Mouse (Mus musculus) stomach, embryonic 15.5 days (tissue): ENCODE measurements around the gene Cidec. TPM values are rescaled to one million over a fixed set of nuclear protein-coding genes. Genes with fewer than 3 reads are reported as not detected.

Experiments used
- ATAC-seq: fragments of 200-750 bp; cut with Nextera tagmentation; 2 replicates; pipeline ENCODE4 v1.8.0; 2017; ENCODE audit warnings: low read depth, moderate number of reproducible peaks, moderate TSS enrichment; ENCODE audit not compliant: insufficient read depth, low FRiP score
- H3K27ac ChIP-seq: fragments of 300-500 bp; sonication (generic); 2 replicates; pipeline ENCODE4 v1.5.1; 2015; ENCODE audit warnings: mild to moderate bottlenecking, inconsistent platforms
- H3K27me3 ChIP-seq: fragments of 300-500 bp; sonication (generic); replicated peaks from 2 replicates; pipeline ENCODE4 v1.6.1; 2015; ENCODE audit warnings: inconsistent platforms
- H3K36me3 ChIP-seq: fragments of 300-500 bp; sonication (generic); 2 replicates; pipeline ENCODE4 v1.6.1; 2015; ENCODE audit warnings: inconsistent platforms
- H3K4me1 ChIP-seq: fragments of 300-500 bp; sonication (generic); 2 replicates; pipeline ENCODE4 v1.6.1; 2015; ENCODE audit warnings: inconsistent platforms
- H3K4me2 ChIP-seq: fragments of 300-500 bp; sonication (generic); 2 replicates; pipeline ENCODE4 v1.6.1; 2015; ENCODE audit warnings: mild to moderate bottlenecking, inconsistent platforms
- H3K4me3 ChIP-seq: fragments of 300-500 bp; sonication (generic); replicated peaks from 2 replicates; pipeline ENCODE4 v1.5.1; 2015; ENCODE audit warnings: inconsistent platforms
- H3K9ac ChIP-seq: fragments of 300-500 bp; sonication (generic); 2 replicates; pipeline ENCODE4 v1.6.1; 2015; ENCODE audit warnings: inconsistent platforms
- H3K9me3 ChIP-seq: fragments of 300-500 bp; sonication (generic); 2 replicates; pipeline ENCODE4 v1.6.1; 2016; ENCODE audit warnings: inconsistent platforms
- WGBS: fragments of 180-500 bp; shearing (Covaris S2); methylation state at CpG from one replicate; pipeline ENCODE4 v1.1.7; 2015; 5-methylcytosine and 5-hydroxymethylcytosine counted together
- polyA plus RNA-seq: library from polyadenylated mRNA; unstranded; fragments of >200 nt; fragmentation: Nextera tagmentation; extraction: Ambion mirVana; gene quantifications from 2 replicates; pipeline ENCODE4 v1.2.1, GENCODE M21; 2015

Cidec gene
- polyA plus RNA-seq: 2.3 and 3.8 TPM in 2 replicates

DNA sequence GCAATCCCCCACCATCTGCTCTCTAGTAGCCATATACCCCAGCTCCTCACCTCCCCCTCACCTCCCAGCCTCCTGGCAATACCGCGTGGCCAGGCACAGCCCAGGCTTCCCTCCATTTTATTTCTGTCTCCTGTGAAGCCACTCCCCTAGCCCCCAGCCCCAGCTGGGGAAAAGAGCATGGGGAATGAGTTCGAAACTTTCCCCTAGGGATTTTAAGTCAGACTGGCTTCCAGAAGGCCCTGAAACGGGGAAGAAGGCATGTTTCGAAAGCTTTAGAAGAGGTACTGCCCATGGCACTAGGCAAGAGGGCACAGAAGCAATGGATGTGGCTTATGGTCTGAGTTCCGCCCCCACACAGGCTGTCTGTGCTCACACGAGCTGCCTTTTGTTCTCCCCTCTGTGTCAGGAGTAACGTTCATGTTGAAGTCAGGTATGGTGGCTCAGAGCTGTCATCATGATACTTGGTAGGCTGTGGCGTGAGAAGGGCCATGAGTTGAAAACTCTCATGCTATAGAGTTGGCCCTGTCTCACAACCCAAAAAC is at the start of gene Cidec:
Gene Cidec (minus strand): TSS at position 97 of the 542 bp plus-strand sequence.
- Histone ChIP-seq H3K36me3 (no peaks in the 10 kb centered on the region), H3K27me3 (no peaks in the 10 kb centered on the region), H3K4me2 (no peak within 1 kb of the TSS), H3K4me3 (no peak within 1 kb of the TSS), H3K9ac (no peak within 1 kb of the TSS), H3K9me3 (no peaks in the 10 kb centered on the region), H3K27ac (no peak within 1 kb of the TSS), H3K4me1 (no peaks in the 10 kb centered on the region)
- WGBS: 80% methylated on average over 9 of the region's 9 CpGs
- ATAC-seq: no peak

- H3K4me1 ChIP-seq: peaks cover 15% of the 10 kb centered on the region
- H3K4me3 ChIP-seq: peak overlapping the region; percentile 55
- peaks cover 23% of the 10 kb centered on the region; the same call in 1 of the 2 replicates for H3K27me3 ChIP-seq
- peak overlapping the region; percentile 78 for H3K27ac ChIP-seq
- H3K36me3 ChIP-seq: no peaks in the 10 kb centered on the region
- H3K9me3 ChIP-seq: no peaks in the 10 kb centered on the region
- 9% methylated on average over 10 of the region's 10 CpGs for WGBS
- H3K4me2 ChIP-seq: peak overlapping the region; percentile 89
- peak overlapping the region; percentile 35 for H3K9ac ChIP-seq
- peak; percentile 20; the same call in 1 of the 2 replicates for ATAC-seq
Observed at GRCm38 (mm10) chr6:113483729-113484128, 48.2 kb upstream of the Cidec start.

DNA sequence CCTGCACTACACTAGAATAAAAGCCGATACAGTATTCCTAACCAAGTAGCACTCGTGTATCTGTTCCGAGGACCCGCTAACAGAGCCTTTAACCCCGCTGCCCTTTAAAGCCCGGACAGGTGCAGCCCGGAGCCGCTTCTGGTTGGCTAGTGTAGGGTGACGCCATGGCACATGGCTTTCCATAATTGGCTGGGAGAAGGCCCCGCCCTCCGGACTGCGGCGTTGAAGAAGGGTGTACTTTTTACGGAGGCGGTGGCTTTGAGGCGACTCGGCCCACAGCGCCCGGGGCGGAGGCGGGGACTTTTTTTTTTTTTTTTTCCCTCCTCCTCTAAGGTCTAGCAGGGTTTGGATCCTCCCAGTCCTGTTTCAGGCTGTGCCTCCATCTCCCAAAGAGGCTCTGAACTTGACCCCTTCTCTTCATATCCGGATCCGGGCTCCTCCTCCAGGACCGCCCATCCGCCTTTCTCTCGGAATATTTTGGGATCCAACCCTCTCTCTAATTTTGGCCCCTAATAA is 47.6 kb upstream of the Cidec start, which contains the start of gene Creld1:
Gene Creld1 (plus strand): TSS at position 198 of the 516 bp plus-strand sequence.
- WGBS: under 1% methylated on average over 26 of the region's 26 CpGs
- Histone ChIP-seq H3K27ac (peak within 1 kb of the TSS; percentile 80), H3K4me2 (peak within 1 kb of the TSS; percentile 89), H3K36me3 (no peaks in the 10 kb centered on the region), H3K4me3 (peak within 1 kb of the TSS; percentile 55), H3K4me1 (peaks cover 15% of the 10 kb centered on the region), H3K27me3 (peaks cover 23% of the 10 kb centered on the region; the same call in 1 of the 2 replicates), H3K9me3 (no peaks in the 10 kb centered on the region), H3K9ac (peak within 1 kb of the TSS; percentile 44)
- peak; percentile 96 for ATAC-seq

- Histone ChIP-seq H3K9ac (peak overlapping the region; percentile 44), H3K27me3 (peaks cover 23% of the 10 kb centered on the region; the same call in 1 of the 2 replicates), H3K27ac (peak overlapping the region; percentile 80), H3K4me3 (peak overlapping the region; percentile 55), H3K36me3 (no peaks in the 10 kb centered on the region), H3K4me2 (peak overlapping the region; percentile 89), H3K4me1 (peaks cover 15% of the 10 kb centered on the region), H3K9me3 (no peaks in the 10 kb centered on the region)
- 2% methylated on average over 65 of the region's 65 CpGs for WGBS
- ATAC-seq: peak; percentile 24
Observed at GRCm38 (mm10) chr6:113482477-113483099, 47.0 kb upstream of the Cidec start.

- Histone ChIP-seq H3K36me3 (no peaks in the 10 kb centered on the region), H3K4me3 (no peak overlapping the region), H3K4me1 (peaks cover 15% of the 10 kb centered on the region), H3K4me2 (no peak overlapping the region), H3K9me3 (no peaks in the 10 kb centered on the region), H3K27ac (peak overlapping the region; percentile 35; the same call in 1 of the 2 replicates), H3K27me3 (peaks cover 23% of the 10 kb centered on the region; the same call in 1 of the 2 replicates), H3K9ac (no peak overlapping the region)
- ATAC-seq: no peak
- 56% methylated on average over 18 of the region's 18 CpGs for WGBS
Observed at GRCm38 (mm10) chr6:113480555-113481373, 45.2 kb upstream of the Cidec start.

- Histone ChIP-seq H3K4me1 (peaks cover 13% of the 10 kb centered on the region), H3K27ac (no peak overlapping the region), H3K9ac (no peak overlapping the region), H3K36me3 (no peaks in the 10 kb centered on the region), H3K4me2 (no peak overlapping the region), H3K27me3 (peaks cover 23% of the 10 kb centered on the region; the same call in 1 of the 2 replicates), H3K9me3 (no peaks in the 10 kb centered on the region), H3K4me3 (no peak overlapping the region)
- WGBS: 77% methylated on average over 10 of the region's 10 CpGs
- no peak for ATAC-seq
Observed at GRCm38 (mm10) chr6:113478906-113479305, 43.3 kb upstream of the Cidec start.

DNA sequence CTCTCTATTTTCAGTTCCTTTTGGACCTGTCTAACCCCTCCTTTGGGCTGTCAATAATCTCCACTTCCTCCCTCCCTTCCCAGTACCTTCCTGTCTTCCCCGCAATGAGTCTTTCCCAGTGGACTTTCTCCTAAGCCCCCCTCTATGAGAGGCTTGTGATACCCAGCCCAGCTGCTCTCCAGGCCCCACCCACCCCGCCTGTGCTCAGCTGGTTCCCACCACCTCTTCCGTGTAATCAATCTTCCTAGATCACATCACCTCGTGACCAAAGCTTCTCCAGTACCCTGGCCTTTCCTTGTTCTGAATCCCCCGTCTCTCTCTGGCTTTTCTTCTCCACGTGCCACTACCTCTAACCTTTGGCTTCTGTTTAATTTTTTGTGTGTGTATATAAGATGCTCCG is 41.8 kb upstream of the Cidec start:
- Histone ChIP-seq H3K27ac (no peak overlapping the region), H3K4me2 (no peak overlapping the region), H3K9ac (no peak overlapping the region), H3K27me3 (peaks cover 19% of the 10 kb centered on the region; the same call in 1 of the 2 replicates), H3K4me3 (no peak overlapping the region), H3K9me3 (no peaks in the 10 kb centered on the region), H3K4me1 (peaks cover 2% of the 10 kb centered on the region; the same call in 1 of the 2 replicates), H3K36me3 (no peaks in the 10 kb centered on the region)
- ATAC-seq: no peak
- 17% methylated on average over 7 of the region's 7 CpGs for WGBS

DNA sequence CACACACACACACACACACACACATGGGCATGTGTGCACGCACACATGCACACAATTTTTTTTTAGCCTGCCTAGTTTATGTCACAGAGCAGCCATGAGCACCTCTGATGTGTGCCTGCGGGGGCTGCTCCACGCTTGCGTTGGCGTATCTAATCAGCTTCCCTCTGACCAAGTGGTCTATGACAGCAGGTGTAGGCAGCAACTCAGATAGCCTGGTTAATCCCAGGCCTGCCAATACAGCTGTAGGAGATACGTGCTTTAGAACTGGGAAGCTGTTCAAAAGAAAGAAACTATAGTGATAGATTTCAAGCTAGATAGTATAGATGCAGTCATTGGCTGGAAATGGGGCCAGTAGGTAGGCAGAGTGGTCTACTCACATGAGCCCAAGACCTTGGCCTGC is 38.2 kb upstream of the Cidec start:
- Histone ChIP-seq H3K4me1 (peaks cover 23% of the 10 kb centered on the region), H3K27me3 (peaks cover 5% of the 10 kb centered on the region; the same call in 1 of the 2 replicates), H3K9me3 (no peaks in the 10 kb centered on the region), H3K27ac (no peak overlapping the region), H3K4me3 (no peak overlapping the region), H3K9ac (no peak overlapping the region), H3K36me3 (no peaks in the 10 kb centered on the region), H3K4me2 (no peak overlapping the region)
- WGBS: 82% methylated on average over 6 of the region's 6 CpGs
- ATAC-seq: no peak

GRCm38 (mm10) chr6:113473246-113473645 is 37.7 kb upstream of the Cidec start:
- no peak for ATAC-seq

DNA sequence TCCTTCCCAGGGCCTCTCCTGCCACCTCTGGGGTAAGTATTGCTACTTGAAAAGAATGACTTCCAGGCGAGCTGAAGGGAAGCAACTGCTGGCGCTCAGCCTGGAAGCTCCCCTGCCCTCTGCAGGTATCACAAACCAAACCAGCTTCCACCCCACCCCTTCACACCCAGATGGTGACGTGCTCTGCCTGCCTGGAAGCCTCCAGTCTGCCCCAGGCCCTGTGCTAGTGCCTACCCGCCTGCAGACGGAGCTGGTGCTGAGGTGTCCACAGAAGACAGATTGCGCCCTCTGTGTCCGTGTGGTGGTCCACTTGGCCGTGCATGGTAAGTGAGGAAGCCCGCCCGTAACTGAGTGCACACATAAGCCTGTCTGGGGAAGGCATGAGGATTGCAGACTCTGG is 36.5 kb upstream of the Cidec start:
- 61% methylated on average over 10 of the region's 10 CpGs for WGBS
- H3K27me3 ChIP-seq: peaks cover 5% of the 10 kb centered on the region; the same call in 1 of the 2 replicates
- peak; percentile 10; the same call in 1 of the 2 replicates for ATAC-seq
- peak overlapping the region; percentile 64 for H3K4me2 ChIP-seq
- peak overlapping the region; percentile 66; the same call in 1 of the 2 replicates for H3K27ac ChIP-seq
- H3K36me3 ChIP-seq: no peaks in the 10 kb centered on the region
- H3K4me1 ChIP-seq: peaks cover 23% of the 10 kb centered on the region
- peak overlapping the region; percentile 32; the same call in 1 of the 2 replicates for H3K4me3 ChIP-seq
- H3K9ac ChIP-seq: no peak overlapping the region
- H3K9me3 ChIP-seq: no peaks in the 10 kb centered on the region

More at GRCm38 (mm10) chr6:113473246-113473645, 37.7 kb upstream of the Cidec start:
- Histone ChIP-seq H3K9ac (no peak overlapping the region), H3K4me3 (no peak overlapping the region), H3K9me3 (no peaks in the 10 kb centered on the region), H3K4me1 (peaks cover 23% of the 10 kb centered on the region), H3K4me2 (no peak overlapping the region), H3K36me3 (no peaks in the 10 kb centered on the region), H3K27me3 (peaks cover 5% of the 10 kb centered on the region; the same call in 1 of the 2 replicates), H3K27ac (no peak overlapping the region)
- 56% methylated on average over 2 of the region's 2 CpGs for WGBS

DNA sequence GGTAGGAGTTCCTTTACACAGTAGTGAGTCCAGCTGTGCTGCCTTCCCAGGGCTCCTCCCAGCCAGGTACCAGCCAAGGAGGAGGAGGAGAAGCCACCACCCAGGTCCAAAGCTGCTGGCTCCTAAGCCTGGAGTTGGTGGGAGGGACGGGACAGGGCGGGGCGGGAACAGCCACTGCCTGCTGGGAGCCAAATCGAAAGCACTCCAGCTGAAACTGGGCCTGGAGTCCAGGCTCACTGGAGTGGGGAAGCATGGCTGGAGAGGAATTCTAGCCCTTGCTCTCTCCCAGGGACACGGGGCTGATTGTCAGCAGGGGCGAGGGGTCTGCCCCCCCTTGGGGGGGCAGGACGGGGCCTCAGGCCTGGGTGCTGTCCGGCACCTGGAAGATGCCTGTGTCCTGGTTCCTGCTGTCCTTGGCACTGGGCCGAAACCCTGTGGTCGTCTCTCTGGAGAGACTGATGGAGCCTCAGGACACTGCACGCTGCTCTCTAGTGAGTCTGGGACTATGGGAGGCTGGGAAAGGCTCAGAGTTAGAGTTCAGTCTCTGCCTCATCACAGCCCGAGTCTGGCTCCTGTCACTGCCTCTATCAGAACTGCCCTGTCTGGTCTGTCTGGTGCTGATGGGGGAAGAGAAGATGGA is 35.9 kb upstream of the Cidec start, which contains the start of gene Il17rc:
Gene Il17rc (plus strand): TSS at position 131 of the 640 bp plus-strand sequence.
- ATAC-seq: peak; percentile 70
- peak within 1 kb of the TSS; percentile 32 for H3K4me3 ChIP-seq
- WGBS: 22% methylated on average over 12 of the region's 12 CpGs

More for the DNA sequence above, 35.9 kb upstream of the Cidec start, which contains the start of gene Il17rc:
- Histone ChIP-seq H3K27me3 (peaks cover 5% of the 10 kb centered on the region; the same call in 1 of the 2 replicates), H3K27ac (peak within 1 kb of the TSS; percentile 66), H3K4me1 (peaks cover 23% of the 10 kb centered on the region), H3K36me3 (no peaks in the 10 kb centered on the region), H3K9ac (peak within 1 kb of the TSS; percentile 45; the same call in 1 of the 2 replicates), H3K9me3 (no peaks in the 10 kb centered on the region), H3K4me2 (peak within 1 kb of the TSS; percentile 64)
